ENCODE assay signal across 14 mouse cellular contexts in genomic region chr14:62459541-62459940, GRCm38 (mm10). TPM values are rescaled to one million over a fixed set of nuclear protein-coding genes. Genes with fewer than 3 reads are reported as not detected.
DNase-seq lines count a peak whose midpoint lies in the region; ATAC-seq and TF ChIP-seq lines count a peak whose summit lies in the region.
"Had no signal": no experiment of that assay in that cellular context is flagged by ENCODE, and none has a peak within 500 bp of the region (broad histone marks: within the 10 kb centered on the region; RNA-seq: fewer than 3 reads in every experiment).

No protein-coding gene starts in this region.

- TF ChIP-seq CTCF in liver, postnatal 0 days (IDR thresholded peaks at IDR 0.05; ENCODE audit: low read depth): peak; percentile 42

- H3K4me3 ChIP-seq in hindbrain, embryonic 11.5 days (ENCODE audit: low read depth, low read length): no peak overlapping the region
- no peak overlapping the region for H3K4me3 ChIP-seq in hindbrain, embryonic 10.5 days
- H3K4me3 ChIP-seq in liver, postnatal 0 days (ENCODE audit: low read depth, low read length): no peak overlapping the region
- H3K4me3 ChIP-seq: liver, embryonic 13.5 days; megakaryocyte, embryonic 14.5 days; myocyte had no signal

- no peak for TF ChIP-seq EP300 in liver, postnatal 0 days (IDR thresholded peaks at IDR 0.05; ENCODE audit: low read depth)

- no peaks in the 10 kb centered on the region for H3K36me3 ChIP-seq in hindbrain, embryonic 11.5 days (ENCODE audit: control insufficient read depth, insufficient read depth, low read length)
- no peaks in the 10 kb centered on the region for H3K36me3 ChIP-seq in hindbrain, embryonic 10.5 days
- no peaks in the 10 kb centered on the region for H3K36me3 ChIP-seq in liver, postnatal 0 days (replicated peaks; ENCODE audit: insufficient read depth, low read length)
- H3K36me3 ChIP-seq: liver, embryonic 13.5 days had no signal

- H3K9me3 ChIP-seq in hindbrain, embryonic 11.5 days (ENCODE audit: control insufficient read depth, low read length): no peaks in the 10 kb centered on the region
- H3K9me3 ChIP-seq in hindbrain, embryonic 10.5 days: no peaks in the 10 kb centered on the region
- H3K9me3 ChIP-seq in liver, postnatal 0 days (ENCODE audit: low read length): no peaks in the 10 kb centered on the region
- H3K9me3 ChIP-seq: liver, embryonic 13.5 days had no signal

- WGBS in hindbrain, embryonic 11.5 days: 66% methylated on average over 11 of the region's 11 CpGs
- 66% methylated on average over 11 of the region's 11 CpGs for WGBS in hindbrain, embryonic 10.5 days
- 54% methylated on average over 11 of the region's 11 CpGs for WGBS in liver, postnatal 0 days (ENCODE audit: insufficient replicate concordance)

- ATAC-seq in hindbrain, embryonic 11.5 days (ENCODE audit: low FRiP score): no peak
- no peak for ATAC-seq in liver, postnatal 0 days

- no peak overlapping the region for H3K4me2 ChIP-seq in hindbrain, embryonic 11.5 days (replicated peaks; ENCODE audit: low read depth, low read length)
- H3K4me2 ChIP-seq in liver, postnatal 0 days (ENCODE audit: low read depth, low read length): no peak overlapping the region
- H3K4me2 ChIP-seq: liver, embryonic 13.5 days had no signal

- no peaks in the 10 kb centered on the region for H3K27me3 ChIP-seq in hindbrain, embryonic 11.5 days (ENCODE audit: control insufficient read depth, insufficient read depth, low read length)
- H3K27me3 ChIP-seq in hindbrain, embryonic 10.5 days (ENCODE audit: insufficient read depth, poor library complexity, severe bottlenecking): peaks cover 13% of the 10 kb centered on the region; the same call in 1 of the 2 replicates
- H3K27me3 ChIP-seq in liver, postnatal 0 days (ENCODE audit: insufficient read depth, low read length): no peaks in the 10 kb centered on the region

- H3K9ac ChIP-seq in hindbrain, embryonic 11.5 days (ENCODE audit: low read depth, low read length): no peak overlapping the region
- H3K9ac ChIP-seq in liver, postnatal 0 days (replicated peaks): no peak overlapping the region
- H3K9ac ChIP-seq: liver, embryonic 13.5 days had no signal

- H3K27ac ChIP-seq in hindbrain, embryonic 11.5 days (ENCODE audit: low read depth, low read length): no peak overlapping the region
- H3K27ac ChIP-seq in hindbrain, embryonic 10.5 days: no peak overlapping the region
- H3K27ac ChIP-seq in liver, postnatal 0 days (ENCODE audit: low read depth): no peak overlapping the region
- H3K27ac ChIP-seq: liver, embryonic 13.5 days had no signal

- no peaks in the 10 kb centered on the region for H3K4me1 ChIP-seq in hindbrain, embryonic 11.5 days (replicated peaks; ENCODE audit: control insufficient read depth, insufficient read depth, low read length)
- H3K4me1 ChIP-seq in hindbrain, embryonic 10.5 days (replicated peaks): peaks cover 5% of the 10 kb centered on the region
- no peaks in the 10 kb centered on the region for H3K4me1 ChIP-seq in liver, postnatal 0 days (ENCODE audit: insufficient read depth)
- H3K4me1 ChIP-seq: liver, embryonic 13.5 days; megakaryocyte, embryonic 14.5 days had no signal

- DNase-seq in hindbrain, embryonic 11.5 days (ENCODE audit: low spot score): peak; percentile 18
- DNase-seq in hindbrain, embryonic 10.5 days (ENCODE audit: low spot score): no peak
- no peak for DNase-seq in liver, postnatal 0 days
- DNase-seq in liver: no peak
- peak; percentile 22 for DNase-seq in ZHBTc4 (ENCODE audit: low read depth, low spot score)
- DNase-seq in thymus, postnatal 0 days (ENCODE audit: low spot score): peak; percentile 8
- no peak for DNase-seq in adrenal gland, postnatal 25 days
- DNase-seq in cerebellum, adult 8-10 months: no peak
- DNase-seq: gastrocnemius, postnatal 36 days; kidney, adult 8-10 months; liver, embryonic 13.5 days had no signal

RNA-seq across cellular contexts. Expression of gene Gucy1b2, which starts 3.5 kb away (rescaled TPM):
- polyA plus RNA-seq in hindbrain, embryonic 11.5 days (2014; fragmentation: Nextera tagmentation; extraction: Ambion mirVana): 0.14 and 0.18 TPM in 2 replicates
- 0.09 TPM in 1 of 2 replicates, not detected in the other for polyA plus RNA-seq in hindbrain, embryonic 10.5 days (2016; fragmentation: Nextera tagmentation; extraction: Ambion mirVana)
- not detected in 2 replicates for polyA plus RNA-seq in liver, postnatal 0 days (2015; fragmentation: Nextera tagmentation; extraction: Ambion mirVana)
- 0.08 and 0.21 TPM in 2 replicates for polyA plus RNA-seq in thymus, postnatal 0 days (2015; fragmentation: Nextera tagmentation; extraction: Ambion mirVana)
- total RNA-seq in adrenal gland, postnatal 25 days (2021): 0.90 and 1.3 TPM in 2 replicates
- total RNA-seq: ES-E14; gastrocnemius, postnatal 36 days had no signal
- polyA plus RNA-seq: liver, embryonic 13.5 days; myocyte had no signal

Comparison
In these comparisons a context has a peak if more than half of its experiments do, and no peak if none do; other contexts are left out.
1. DNase-seq: peak in hindbrain, embryonic 11.5 days (single experiment), ZHBTc4 (single experiment) and thymus, postnatal 0 days (single experiment); none in hindbrain, embryonic 10.5 days (single experiment), liver, postnatal 0 days (single experiment), liver (single experiment), adrenal gland, postnatal 25 days (single experiment) and cerebellum, adult 8-10 months (single experiment).